Mouse (Mus musculus) spleen, postnatal 36 days (tissue): ENCODE data around the gene Hsd3b7.
"Not testable (repeated sequence)": the region's sequence is repeated elsewhere in the genome, so short reads cannot be mapped to it uniquely, and the experiment has no call there.

Experiments used
- DNase-seq, 2 experiments: peaks; one replicate each; pipeline ENCODE4 v3.0.0; 2022; ENCODE audit warnings: low spot score in 2 of 2, mixed read lengths in 1 of 2

Gene Hsd3b7

DNA sequence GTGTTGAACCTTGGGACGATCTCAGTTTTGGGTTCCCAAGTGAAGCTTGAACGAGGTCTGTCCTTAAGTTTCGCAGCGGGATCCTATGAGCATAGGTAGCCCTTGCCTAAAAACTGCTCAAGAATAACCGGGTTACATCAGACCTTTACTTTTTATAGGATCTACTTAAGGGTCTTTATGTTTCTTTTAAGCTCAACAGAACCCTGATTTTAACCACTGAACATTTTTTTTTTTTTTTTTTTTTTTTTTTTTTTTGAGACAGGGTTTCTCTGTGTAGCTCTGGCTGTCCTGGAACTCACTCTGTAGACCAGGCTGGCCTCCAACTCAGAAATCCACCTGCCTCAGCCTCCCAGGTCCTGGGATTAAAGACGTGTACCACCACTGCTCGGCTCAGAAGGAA, 24.6 kb upstream of the Hsd3b7 start:
- not testable (repeated sequence) for DNase-seq

DNA sequence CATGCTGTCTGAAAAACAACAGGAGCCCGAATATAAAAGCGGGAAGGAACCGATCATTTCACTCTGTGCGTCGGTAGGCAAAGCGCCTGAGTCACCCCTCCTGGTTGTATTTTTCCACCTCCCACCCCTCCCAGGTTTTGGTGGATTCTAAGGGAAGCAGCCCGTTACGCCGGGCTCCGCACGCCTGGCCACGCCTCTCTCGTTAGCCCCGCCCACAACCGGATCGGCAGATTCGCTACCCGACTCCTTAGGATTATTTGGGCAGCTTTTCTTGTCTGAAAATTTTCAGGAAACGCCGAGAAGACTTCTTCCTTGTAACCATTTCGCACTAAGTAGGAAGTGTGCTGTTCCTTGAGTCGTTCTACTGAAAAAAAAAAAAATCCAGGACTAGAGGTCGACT, 24.0 kb upstream of the Hsd3b7 start, which contains the start of gene Setd1a:
Gene Setd1a (plus strand): TSS at position 245 of the 400 bp plus-strand sequence.
- DNase-seq = peak; percentile 67 to 79

DNA sequence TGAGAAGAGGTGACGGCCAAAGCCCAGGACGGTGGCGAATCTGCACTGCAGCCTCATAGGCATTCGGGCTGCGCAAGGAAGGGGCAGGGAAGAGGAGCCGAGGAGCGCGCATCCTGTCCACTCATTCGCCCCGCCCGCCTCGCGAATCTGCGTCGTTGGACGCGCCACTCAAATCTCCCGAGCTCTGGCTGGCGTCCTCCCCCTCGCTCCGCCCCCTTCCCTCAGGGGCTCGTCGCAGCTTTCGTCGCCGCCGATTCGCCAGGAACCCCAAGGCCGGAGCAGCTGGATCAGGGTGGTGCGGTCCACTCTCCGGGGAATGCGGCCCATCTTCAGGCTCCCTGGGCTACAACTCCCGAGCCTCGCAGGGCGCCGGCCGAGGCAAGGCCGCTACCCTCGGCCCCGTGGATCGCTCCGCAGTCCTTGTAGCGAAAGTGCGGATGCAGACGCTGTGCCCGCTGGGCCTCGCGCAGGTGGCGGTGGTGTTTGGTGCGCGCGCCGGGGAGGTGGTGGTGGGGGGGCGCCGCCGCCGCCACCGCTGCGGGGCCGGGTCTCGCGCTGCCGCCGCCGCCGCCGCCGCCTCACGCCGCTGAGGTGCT, 23.4 kb upstream of the Hsd3b7 start:
- peak; percentile 96 to 97 for DNase-seq

DNA sequence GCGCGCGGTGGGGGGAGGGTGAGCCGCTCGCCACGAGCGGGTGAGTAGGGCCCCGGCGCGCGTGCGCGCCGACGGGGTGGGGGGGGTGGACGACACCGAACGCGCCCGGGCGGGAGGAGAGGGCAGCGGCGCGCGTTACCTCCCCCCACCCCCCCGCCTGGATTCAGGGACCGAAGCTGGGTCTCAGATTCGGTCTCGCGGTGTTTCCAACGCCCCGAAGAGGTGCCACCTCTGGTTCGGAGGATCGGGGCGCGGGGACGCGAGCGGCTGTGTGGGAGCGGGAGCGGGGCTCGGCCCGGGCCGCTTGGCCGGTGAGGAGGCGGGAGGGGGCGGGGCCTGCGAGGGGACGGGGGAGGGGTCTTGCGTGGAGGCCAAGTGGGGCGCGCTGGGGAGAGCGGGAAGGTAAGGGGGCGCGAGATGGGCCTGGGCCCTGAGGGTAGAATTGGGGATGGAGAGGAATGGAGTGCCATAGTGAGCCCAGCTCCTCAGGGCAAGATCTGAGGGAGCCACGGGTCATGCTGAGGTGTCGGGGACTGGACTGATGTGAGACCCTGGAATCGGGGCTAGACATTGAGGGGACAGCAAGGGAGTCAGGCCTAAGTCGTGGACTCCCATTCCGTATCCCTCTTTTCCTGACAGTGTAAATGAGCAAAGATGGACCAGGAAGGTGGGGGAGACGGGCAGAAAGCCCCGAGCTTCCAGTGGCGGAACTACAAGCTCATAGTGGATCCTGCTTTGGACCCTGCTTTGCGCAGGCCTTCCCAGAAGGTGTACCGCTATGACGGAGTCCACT, 22.7 kb upstream of the Hsd3b7 start:
- DNase-seq = peak; percentile 38 to 48

DNA sequence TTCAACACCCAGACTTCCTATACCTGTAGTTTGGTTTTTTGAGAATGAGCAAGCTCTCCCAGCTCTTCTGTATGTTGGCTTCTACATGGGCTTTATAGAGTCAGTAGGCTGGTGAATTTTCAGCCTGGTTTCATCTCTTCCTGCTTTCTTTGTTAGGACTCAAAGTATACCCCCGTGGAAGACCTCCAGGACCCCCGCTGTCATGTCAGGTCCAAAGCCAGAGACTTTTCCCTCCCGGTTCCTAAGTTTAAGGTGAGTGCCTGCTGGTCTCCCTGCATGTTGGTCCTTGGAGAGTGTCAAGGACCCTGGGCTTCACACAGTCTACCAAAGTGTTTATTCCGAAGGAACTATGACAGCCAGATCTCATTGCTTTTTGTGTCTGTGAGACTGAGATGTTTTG, 22.1 kb upstream of the Hsd3b7 start:
- no peak for DNase-seq

DNA sequence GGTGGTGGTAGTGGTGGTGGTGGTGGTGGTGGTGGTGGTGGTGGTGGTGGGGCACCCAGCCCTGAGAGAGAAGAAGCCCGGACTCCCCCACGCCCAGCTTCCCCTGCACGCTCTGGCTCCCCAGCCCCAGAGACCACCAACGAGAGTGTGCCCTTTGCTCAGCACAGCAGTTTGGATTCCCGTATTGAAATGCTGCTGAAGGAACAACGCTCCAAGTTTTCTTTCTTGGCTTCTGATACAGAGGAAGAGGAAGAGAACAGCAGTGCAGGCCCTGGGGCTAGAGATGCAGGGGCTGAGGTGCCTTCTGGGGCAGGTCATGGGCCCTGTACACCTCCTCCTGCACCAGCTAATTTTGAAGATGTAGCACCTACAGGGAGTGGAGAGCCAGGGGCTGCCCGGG, 15.1 kb upstream of the Hsd3b7 start, which contains the start of gene Gm49388:
Gene Gm49388 (plus strand): TSS at position 301 of the 400 bp plus-strand sequence.
- DNase-seq = no peak

DNA sequence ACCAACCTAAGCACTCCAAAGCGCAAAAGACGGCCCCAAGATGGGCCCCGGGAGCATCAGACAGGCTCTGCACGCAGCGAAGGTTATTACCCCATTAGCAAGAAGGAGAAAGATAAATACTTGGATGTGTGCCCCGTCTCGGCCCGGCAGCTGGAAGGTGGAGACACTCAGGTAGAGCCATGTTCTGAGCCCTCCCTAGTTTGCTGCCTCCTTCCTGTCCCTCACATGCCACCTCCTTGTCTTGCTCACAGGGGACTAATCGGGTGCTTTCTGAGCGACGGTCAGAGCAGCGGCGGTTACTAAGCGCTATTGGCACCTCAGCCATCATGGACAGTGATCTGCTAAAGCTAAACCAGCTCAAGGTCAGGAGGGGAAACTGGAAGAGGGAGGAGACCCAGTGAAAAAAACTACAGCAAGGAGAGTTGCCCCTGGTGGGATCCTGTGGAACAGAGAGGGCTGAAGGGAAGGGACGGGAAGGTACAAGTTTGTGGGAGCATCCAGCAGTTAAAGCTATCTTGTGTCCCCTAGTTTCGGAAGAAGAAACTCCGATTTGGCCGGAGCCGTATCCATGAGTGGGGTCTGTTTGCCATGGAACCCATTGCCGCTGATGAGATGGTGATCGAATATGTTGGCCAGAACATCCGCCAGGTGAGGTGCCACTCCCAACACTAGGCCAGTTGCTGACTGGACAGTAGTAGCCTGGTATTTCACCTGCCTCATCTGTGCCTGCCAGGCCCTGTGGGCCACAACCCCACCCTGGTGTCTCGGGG, 3.1 kb upstream of the Hsd3b7 start:
- no peak for DNase-seq

DNA sequence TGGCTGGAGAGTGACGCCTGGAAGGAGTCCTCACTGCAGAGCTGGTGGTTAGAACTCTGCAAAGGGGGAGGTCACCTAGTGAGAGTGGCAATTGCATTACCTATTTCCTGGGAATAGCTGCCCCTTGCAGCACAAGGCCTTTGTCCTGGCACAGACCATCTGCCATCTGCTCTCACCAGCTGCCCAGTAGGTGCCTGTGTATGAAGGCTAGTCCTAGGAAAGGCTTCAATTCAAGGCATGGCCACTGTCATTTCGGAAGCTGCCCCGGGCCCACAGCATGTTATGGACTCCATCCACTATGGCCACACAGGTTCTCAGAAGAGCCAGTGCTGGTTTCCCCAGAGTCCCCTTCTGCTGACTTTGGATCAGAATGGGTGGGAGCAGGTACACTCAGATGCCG, 1.8 kb upstream of the Hsd3b7 start:
- DNase-seq = no peak

DNA sequence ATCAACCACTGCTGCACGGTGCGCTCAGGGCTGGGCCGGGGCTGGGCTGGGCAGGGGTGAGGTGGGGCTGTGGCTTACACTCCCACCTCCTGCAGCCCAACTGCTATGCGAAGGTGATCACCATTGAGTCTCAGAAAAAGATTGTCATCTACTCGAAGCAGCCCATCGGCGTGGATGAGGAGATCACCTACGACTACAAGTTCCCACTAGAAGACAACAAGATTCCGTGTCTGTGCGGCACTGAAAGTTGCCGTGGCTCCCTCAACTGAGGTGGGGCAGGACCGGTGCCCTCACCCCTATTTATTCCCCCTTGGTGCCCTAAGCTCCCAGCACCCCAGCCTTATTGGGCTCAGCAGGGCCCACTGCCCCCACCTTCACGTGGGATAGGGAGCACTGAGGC, 1.2 kb upstream of the Hsd3b7 start:
- no peak for DNase-seq

DNA sequence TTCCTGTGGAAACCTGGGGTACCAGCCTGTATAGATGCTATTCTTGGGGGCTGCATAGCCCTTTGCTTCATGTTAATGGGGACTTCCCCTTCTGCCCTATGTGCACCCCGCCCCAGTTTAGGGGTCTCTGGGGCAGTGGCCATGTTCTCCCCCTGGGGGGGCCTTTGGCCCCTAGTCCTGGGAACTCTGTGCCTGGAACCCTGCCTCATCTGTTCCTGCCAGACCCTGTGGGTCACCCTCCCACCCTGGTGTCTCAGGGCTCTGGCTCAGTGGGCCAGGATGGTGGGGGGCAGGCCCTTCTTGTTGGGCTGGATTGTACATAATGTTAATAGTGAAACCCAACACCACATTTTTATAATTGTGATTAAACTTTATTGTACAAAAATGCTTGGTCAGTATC, 666 bp upstream of the Hsd3b7 start:
- DNase-seq = no peak

DNA sequence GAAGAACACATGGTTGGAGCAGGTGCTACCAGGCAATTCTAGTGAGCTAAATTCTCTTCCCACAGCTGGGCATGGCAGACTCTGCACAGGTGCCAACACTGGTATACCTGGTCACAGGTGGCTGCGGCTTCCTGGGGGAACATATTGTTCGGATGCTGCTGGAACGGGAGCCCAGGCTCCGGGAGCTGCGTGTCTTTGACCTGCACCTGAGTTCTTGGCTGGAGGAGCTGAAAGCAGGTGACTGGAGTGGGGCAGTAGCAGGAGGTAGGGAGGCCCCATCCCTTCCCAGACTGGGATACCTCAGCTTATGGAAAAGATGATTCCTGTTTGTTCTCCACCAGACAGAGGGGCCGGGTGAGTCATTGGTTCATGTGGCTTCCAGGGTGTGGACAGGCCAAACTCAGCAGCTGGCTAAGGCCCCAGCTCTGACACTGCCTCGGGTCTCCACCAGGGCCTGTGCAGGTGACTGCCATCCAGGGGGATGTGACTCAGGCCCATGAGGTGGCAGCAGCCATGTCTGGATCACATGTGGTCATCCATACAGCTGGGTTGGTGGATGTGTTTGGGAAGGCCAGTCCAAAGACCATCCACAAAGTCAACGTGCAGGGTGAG, 712 bp downstream of the Hsd3b7 start:
- DNase-seq = no peak

DNA sequence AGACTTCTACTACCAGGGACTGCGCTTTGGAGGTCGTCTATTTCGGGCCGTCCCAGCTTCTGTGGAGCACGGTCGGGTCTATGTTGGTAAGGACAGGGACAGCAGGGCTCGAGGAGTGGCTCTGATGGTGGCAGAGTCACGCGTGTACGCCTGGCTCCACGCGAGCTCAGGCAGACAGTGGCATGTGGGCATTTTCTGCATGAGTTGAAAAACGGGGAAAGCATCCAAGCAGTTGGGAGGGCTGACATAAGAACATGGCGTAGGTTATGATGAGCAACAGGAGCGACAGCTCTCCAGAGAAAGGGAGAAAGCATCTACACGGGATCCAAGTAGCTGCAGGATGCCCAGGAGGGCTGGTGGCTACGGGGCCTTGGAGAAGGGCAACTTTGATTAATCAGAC, 1.9 kb downstream of the Hsd3b7 start:
- no peak for DNase-seq

DNA sequence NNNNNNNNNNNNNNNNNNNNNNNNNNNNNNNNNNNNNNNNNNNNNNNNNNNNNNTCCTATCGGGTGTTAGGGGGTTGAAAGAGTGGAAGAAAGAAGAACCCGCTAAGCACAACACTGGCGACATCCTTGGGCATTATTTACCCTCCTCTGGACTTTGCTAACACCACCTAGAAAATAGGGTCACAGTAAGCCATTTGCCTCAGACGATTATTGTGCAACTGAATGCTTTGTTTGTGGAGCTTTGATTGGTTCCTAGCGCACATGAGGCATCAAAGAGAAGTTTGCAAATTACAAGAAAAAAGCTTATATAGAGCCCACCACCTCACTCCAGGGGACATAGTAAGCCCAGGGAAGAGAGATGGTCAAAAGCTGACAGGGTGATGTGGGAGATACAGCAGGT, 8.4 kb downstream of the Hsd3b7 start:
- no peak for DNase-seq

DNA sequence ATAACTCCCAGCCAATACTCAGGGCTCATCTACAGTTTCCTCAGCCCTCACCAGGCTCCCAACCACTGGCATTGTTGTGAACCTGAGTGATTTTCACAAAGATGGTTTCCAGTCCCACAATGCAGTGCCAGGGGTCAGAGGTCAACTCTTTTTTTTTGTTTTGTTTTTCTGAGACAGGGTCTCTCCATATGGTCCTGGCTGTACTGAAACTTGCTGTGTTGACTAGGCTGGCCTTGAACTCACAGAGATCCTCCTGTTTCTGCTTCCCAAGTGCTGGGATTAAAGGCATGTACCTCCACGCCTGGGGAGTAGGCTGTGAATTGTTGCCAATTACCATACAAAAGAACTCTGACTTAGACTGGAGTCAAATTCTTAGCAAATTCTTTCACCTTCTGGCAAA, 9.4 kb downstream of the Hsd3b7 start:
- DNase-seq = no peak

DNA sequence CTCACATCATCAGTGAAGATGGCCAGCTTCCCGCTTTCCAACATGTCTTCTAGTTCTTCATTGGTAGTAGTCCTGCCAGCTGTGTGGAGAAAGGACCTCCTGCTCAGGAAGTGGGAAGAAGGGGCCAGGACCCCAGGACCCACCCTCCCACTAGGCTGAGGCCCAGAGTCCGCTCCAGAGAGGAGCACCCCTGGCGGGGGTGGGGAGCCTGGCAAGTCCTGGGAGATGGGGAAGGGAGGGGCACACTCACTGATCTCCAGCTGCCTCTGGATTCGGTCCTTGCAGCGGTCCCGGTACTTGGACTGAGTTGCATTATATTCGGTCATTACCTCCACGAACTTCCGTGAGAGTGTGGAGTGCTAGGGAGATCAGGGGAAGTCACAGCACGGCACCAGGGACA, 10.2 kb downstream of the Hsd3b7 start:
- DNase-seq = no peak

DNA sequence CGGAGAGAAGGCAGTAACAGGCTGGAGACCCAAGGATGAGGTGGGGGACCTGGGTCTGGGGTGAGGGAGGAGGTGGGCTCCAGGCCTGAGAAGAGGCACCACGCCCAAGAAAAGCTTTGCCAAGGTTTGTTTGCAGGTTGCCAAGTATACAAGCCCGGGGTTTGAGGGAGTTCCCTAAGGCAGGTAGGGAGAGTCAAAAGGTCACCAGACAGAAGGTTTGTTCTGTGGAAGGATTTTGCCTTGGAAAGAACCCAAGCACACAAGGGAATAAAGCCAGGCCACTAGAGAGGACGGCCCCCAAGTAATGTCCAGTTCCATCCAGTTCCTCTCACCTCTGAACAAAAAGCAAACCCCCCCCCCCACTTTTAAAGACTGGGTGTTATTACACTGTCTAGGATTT, 10.8 kb downstream of the Hsd3b7 start:
- no peak for DNase-seq

DNA sequence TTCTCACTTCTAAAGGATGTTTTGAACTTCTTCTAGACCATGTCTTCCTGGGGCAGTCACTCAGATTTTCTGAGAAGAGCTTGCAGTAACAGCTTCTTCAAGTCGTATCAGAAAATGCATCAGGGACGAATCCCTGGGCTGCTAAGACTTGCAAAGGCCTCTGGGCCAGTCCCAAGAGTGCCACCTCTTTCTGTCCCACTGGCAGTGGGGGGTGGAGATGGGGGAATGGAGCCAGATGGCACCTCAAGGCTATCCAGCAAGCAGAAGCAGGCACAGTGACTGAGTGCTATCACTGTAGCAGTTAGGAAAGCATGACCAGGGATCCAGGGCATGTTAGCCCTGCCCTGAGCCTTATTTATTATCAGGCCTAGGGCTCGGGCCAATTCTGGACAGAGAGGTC, 11.9 kb downstream of the Hsd3b7 start:
- no peak for DNase-seq

DNA sequence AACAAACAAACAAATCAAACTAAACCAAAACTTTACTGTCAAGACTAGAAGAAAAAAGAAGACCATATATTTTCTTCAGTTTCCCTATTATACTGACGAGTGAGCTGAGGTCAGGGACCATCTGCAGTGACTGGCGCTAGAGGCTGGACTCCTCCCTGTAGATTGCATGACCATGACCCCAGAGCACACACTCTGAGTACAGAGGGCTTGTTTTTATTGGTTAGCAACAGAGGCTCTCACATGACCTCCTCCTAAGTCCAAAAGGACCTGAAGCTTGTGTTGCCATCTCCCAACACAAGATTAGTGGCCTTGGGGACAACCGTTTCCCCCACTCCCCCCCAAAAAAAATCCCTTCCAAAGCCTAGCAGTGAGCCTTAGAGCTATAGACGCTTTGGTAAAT, 13.4 kb downstream of the Hsd3b7 start:
- no peak for DNase-seq

DNA sequence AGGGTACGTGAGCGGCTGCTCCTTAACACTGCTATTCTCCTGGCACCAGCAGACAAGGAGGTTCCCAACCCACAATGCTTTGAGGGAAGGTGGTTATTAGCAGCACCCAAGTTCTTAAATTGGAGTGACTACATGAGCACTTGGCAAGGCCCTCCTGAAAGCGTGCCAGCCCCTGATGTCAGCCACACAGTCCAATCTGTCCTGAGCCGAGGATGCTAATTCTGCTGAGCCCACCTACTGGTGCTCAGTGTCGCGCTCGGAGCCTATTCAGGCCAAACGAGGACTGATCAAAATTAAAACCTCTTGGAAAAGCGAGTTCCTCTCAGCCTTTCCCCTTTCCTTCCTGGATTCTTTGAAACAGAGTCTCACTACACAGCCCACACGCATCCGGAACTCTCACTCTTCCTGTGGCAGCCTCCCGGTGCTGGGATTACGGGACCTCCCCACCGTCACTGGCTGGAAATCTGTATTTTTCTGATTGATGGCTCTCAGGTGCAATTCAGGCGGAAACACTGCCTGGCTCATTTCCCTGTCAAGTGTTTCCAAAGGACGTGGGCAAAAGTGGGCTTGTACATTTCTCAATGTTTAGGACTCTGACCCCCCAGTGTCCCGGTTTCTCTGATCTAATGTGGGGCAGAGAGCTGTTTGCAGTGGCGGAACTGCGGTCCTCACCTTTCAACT, 14.0 kb downstream of the Hsd3b7 start:
- no peak for DNase-seq

DNA sequence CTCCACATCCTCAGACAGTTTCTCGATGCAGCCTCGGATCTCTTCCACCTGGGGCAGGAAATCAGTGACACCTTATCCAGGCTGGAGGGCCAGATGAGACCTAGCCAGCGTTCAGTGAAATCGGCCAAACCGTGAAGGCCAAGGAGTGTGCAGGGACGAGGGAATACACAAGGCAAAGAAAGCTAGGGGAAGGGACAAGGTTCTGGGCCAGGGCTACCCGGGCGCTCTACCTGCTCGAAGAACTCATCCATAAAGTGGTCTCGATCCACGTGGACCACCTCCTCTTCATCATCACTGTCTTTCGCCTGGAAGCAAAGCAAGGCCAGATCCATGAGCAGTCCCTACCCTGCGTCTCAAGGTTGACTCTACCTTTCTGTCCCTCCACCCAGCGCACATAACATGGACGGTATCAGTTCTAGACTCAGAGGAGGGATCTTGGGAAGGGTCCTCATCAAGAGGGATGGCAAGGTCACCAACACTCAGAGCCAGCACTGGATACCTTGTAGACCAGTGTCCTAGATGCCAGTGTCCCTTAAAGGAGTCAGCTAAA, 14.8 kb downstream of the Hsd3b7 start:
- no peak for DNase-seq
